Comparison of ENCODE assay signal across 23 mouse cellular contexts in genomic region chr6:109127203-109127602, GRCm38 (mm10).
"Had no signal": no experiment of that assay in that cellular context is flagged by ENCODE, and none has a peak within 500 bp of the region (broad histone marks: within the 10 kb centered on the region; RNA-seq: fewer than 3 reads in every experiment).

No protein-coding gene starts in this region.

- DNase-seq: gastrocnemius, adult 2 months; gastrocnemius, postnatal 10 days; gastrocnemius, postnatal 25 days; heart, adult 18-20 months; heart, postnatal 10 days; heart, postnatal 4 days; kidney, adult 11 months; kidney, adult 8-10 months; kidney, postnatal 10 days; kidney, postnatal 25 days; kidney, postnatal 4 days; liver had no signal

- H3K9ac ChIP-seq: heart, embryonic 12.5 days; hindbrain, embryonic 12.5 days; hindbrain, embryonic 15.5 days; limb, embryonic 12.5 days had no signal

- H3K27ac ChIP-seq: gastrocnemius, adult 2 months; heart, embryonic 10.5 days; hindbrain, embryonic 10.5 days; hindbrain, embryonic 12.5 days; hindbrain, embryonic 15.5 days; hindbrain, postnatal 0 days; layer of hippocampus, adult 2 months; left cerebral cortex, adult 2 months; limb, embryonic 10.5 days; limb, embryonic 12.5 days had no signal

- H3K9me3 ChIP-seq: heart, embryonic 10.5 days; hindbrain, embryonic 12.5 days; hindbrain, embryonic 15.5 days; limb, embryonic 10.5 days; limb, embryonic 12.5 days had no signal

- H3K4me3 ChIP-seq: gastrocnemius, adult 2 months; heart, embryonic 10.5 days; heart, embryonic 12.5 days; hindbrain, embryonic 10.5 days; hindbrain, embryonic 12.5 days; hindbrain, embryonic 15.5 days; layer of hippocampus, adult 2 months; left cerebral cortex, adult 2 months; limb, embryonic 10.5 days; limb, embryonic 12.5 days had no signal

- H3K4me1 ChIP-seq: heart, embryonic 10.5 days; heart, embryonic 12.5 days; hindbrain, embryonic 10.5 days; hindbrain, embryonic 12.5 days; hindbrain, embryonic 15.5 days; limb, embryonic 10.5 days; limb, embryonic 12.5 days had no signal

- H3K4me2 ChIP-seq: heart, embryonic 12.5 days; hindbrain, embryonic 12.5 days; hindbrain, embryonic 15.5 days; limb, embryonic 12.5 days had no signal

- ATAC-seq: hindbrain, postnatal 0 days; intestine, embryonic 16.5 days had no signal

- H3K27me3 ChIP-seq: heart, embryonic 12.5 days; hindbrain, embryonic 12.5 days; hindbrain, embryonic 15.5 days; limb, embryonic 12.5 days had no signal

- H3K36me3 ChIP-seq: heart, embryonic 10.5 days; heart, embryonic 12.5 days; hindbrain, embryonic 10.5 days; hindbrain, embryonic 12.5 days; hindbrain, embryonic 15.5 days; limb, embryonic 10.5 days; limb, embryonic 12.5 days had no signal
